Mouse (Mus musculus) liver, embryonic 13.5 days (tissue): ENCODE results near the gene Pcdh7. TPM values are rescaled to one million over a fixed set of nuclear protein-coding genes. Genes with fewer than 3 reads are reported as not detected.

ENCODE experiments used
- ATAC-seq: fragments of 200-750 bp; cut with Nextera tagmentation; 2 replicates; pipeline ENCODE4 v1.8.0; 2017; ENCODE audit warnings: low read depth, mild to moderate bottlenecking, moderate number of reproducible peaks, moderate library complexity
- DNase-seq: peaks from one replicate; pipeline ENCODE4 v3.0.0; 2022
- H3K27ac ChIP-seq: fragments of 300-500 bp; sonication (generic); 2 replicates; pipeline ENCODE4 v1.5.1; 2015; ENCODE audit warnings: moderate library complexity, mild to moderate bottlenecking, inconsistent platforms
- H3K27me3 ChIP-seq: fragments of 300-500 bp; sonication (generic); 2 replicates; pipeline ENCODE4 v1.6.1; 2015; ENCODE audit warnings: mild to moderate bottlenecking, inconsistent platforms
- H3K36me3 ChIP-seq: fragments of 300-500 bp; sonication (generic); 2 replicates; pipeline ENCODE4 v1.6.1; 2015; ENCODE audit warnings: mild to moderate bottlenecking, inconsistent platforms
- H3K4me1 ChIP-seq: fragments of 300-500 bp; sonication (generic); replicated peaks from 2 replicates; pipeline ENCODE4 v1.6.1; 2015; ENCODE audit warnings: inconsistent platforms
- H3K4me2 ChIP-seq: fragments of 300-500 bp; sonication (generic); 2 replicates; pipeline ENCODE4 v1.6.1; 2015; ENCODE audit warnings: inconsistent platforms, mild to moderate bottlenecking, moderate library complexity
- H3K4me3 ChIP-seq: fragments of 300-500 bp; sonication (generic); replicated peaks from 2 replicates; pipeline ENCODE4 v1.5.1; 2015; ENCODE audit warnings: mild to moderate bottlenecking, inconsistent platforms
- H3K9ac ChIP-seq: fragments of 300-500 bp; sonication (generic); 2 replicates; pipeline ENCODE4 v1.6.1; 2015; ENCODE audit warnings: mild to moderate bottlenecking, inconsistent platforms
- H3K9me3 ChIP-seq: fragments of 300-500 bp; sonication (generic); replicated peaks from 2 replicates; pipeline ENCODE4 v1.6.1; 2016; ENCODE audit warnings: inconsistent platforms
- WGBS: fragments of 180-500 bp; shearing (Covaris S2); methylation state at CpG from one replicate; pipeline ENCODE4 v1.1.7; 2015; ENCODE audit not compliant: insufficient replicate concordance; 5-methylcytosine and 5-hydroxymethylcytosine counted together
- polyA plus RNA-seq: library from polyadenylated mRNA; unstranded; fragments of >200 nt; fragmentation: Nextera tagmentation; extraction: Ambion mirVana; gene quantifications from 2 replicates; pipeline ENCODE4 v1.2.1, GENCODE M21; 2015

Pcdh7 gene
- polyA plus RNA-seq, 1 experiment from 2014 or later = 0.76 TPM

GRCm38 (mm10) chr5:57719594-57720185 lies 1.9 kb downstream of the Pcdh7 start:
- under 1% methylated on average over 58 of the region's 59 CpGs for WGBS
- peak; percentile 18 for DNase-seq

DNA sequence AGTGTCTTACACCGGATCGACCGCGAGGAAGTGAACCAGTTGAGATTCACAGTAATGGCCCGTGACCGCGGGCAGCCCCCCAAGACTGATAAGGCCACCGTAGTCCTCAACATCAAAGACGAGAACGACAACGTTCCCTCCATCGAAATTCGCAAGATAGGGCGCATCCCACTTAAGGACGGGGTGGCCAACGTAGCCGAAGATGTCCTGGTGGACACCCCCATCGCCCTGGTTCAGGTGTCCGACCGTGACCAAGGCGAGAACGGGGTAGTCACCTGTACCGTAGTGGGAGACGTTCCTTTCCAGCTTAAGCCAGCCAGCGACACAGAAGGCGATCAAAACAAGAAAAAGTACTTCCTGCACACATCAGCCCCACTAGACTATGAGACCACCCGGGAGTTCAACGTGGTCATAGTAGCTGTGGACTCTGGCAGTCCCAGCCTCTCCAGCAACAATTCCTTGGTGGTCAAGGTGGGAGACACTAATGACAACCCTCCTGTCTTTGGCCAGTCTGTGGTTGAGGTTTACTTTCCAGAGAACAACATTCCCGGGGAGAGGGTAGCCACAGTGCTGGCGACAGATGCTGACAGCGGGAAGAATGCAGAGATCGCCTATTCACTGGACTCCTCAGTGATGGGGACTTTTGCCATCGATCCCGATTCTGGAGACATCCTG lies 2.6 kb downstream of the Pcdh7 start:
- Histone ChIP-seq H3K27me3 (peaks cover 70% of the 10 kb centered on the region), H3K4me1 (peaks cover 61% of the 10 kb centered on the region), H3K4me3 (peak overlapping the region; percentile 67), H3K9ac (peak overlapping the region; percentile 72; the same call in 1 of the 2 replicates), H3K27ac (no peak overlapping the region), H3K4me2 (peak overlapping the region; percentile 96), H3K9me3 (no peaks in the 10 kb centered on the region), H3K36me3 (no peaks in the 10 kb centered on the region)
- ATAC-seq (no peak), DNase-seq (no peak)
- 8% methylated on average over 34 of the region's 34 CpGs for WGBS

More at GRCm38 (mm10) chr5:57719594-57720185, 1.9 kb downstream of the Pcdh7 start:
- peak overlapping the region; percentile 96 for H3K4me2 ChIP-seq
- H3K4me1 ChIP-seq = peaks cover 66% of the 10 kb centered on the region
- peak overlapping the region; percentile 72 for H3K9ac ChIP-seq
- no peak overlapping the region for H3K27ac ChIP-seq
- H3K9me3 ChIP-seq = no peaks in the 10 kb centered on the region
- no peaks in the 10 kb centered on the region for H3K36me3 ChIP-seq
- no peak for ATAC-seq
- H3K27me3 ChIP-seq = peaks cover 76% of the 10 kb centered on the region
- peak overlapping the region; percentile 67 for H3K4me3 ChIP-seq

DNA sequence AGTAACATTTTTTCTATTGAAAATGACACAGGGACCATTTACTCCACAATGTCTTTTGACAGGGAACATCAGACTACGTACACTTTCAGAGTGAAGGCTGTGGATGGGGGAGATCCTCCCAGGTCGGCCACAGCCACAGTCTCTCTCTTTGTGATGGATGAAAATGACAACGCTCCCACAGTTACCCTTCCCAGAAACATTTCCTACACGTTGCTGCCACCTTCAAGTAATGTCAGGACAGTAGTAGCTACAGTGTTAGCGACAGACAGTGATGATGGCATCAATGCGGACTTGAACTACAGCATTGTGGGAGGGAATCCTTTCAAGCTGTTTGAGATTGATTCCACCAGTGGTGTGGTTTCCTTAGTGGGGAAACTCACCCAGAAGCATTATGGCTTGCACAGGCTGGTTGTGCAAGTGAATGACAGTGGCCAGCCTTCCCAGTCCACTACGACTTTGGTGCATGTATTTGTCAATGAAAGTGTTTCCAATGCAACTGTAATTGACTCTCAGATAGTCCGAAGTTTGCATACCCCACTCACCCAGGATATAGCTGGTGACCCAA lies 3.5 kb downstream of the Pcdh7 start:
- Histone ChIP-seq H3K4me2 (peak overlapping the region; percentile 96), H3K27me3 (peaks cover 62% of the 10 kb centered on the region), H3K4me1 (peaks cover 53% of the 10 kb centered on the region), H3K36me3 (no peaks in the 10 kb centered on the region), H3K4me3 (peak overlapping the region; percentile 67; the same call in 1 of the 2 replicates), H3K9ac (no peak overlapping the region), H3K9me3 (no peaks in the 10 kb centered on the region), H3K27ac (no peak overlapping the region)
- WGBS = 34% methylated on average over 8 of the region's 8 CpGs
- ATAC-seq = no peak
- DNase-seq = no peak

DNA sequence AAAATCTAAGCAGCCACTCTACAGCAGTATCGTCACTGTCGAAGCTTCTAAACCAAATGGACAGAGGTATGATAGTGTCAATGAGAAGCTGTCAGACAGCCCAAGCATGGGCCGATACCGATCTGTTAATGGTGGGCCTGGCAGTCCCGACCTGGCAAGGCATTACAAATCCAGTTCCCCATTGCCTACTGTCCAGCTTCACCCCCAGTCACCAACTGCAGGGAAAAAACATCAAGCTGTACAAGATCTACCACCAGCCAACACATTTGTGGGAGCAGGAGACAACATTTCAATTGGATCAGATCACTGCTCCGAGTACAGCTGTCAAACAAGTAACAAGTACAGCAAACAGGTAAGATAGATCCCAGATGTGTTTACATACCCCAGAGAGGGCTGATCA lies 4.2 kb downstream of the Pcdh7 start:
- no peak for ATAC-seq
- H3K4me1 ChIP-seq = peaks cover 46% of the 10 kb centered on the region
- 16% methylated on average over 6 of the region's 6 CpGs for WGBS
- no peak overlapping the region; the same call in 1 of the 2 replicates for H3K4me3 ChIP-seq
- no peaks in the 10 kb centered on the region for H3K36me3 ChIP-seq
- no peaks in the 10 kb centered on the region for H3K9me3 ChIP-seq
- H3K27ac ChIP-seq = no peak overlapping the region
- peaks cover 55% of the 10 kb centered on the region for H3K27me3 ChIP-seq
- H3K4me2 ChIP-seq = peak overlapping the region; percentile 96
- DNase-seq = no peak
- H3K9ac ChIP-seq = no peak overlapping the region

- Histone ChIP-seq H3K27ac (no peak overlapping the region), H3K4me3 (no peak overlapping the region), H3K4me1 (peaks cover 13% of the 10 kb centered on the region; the same call in 1 of the 2 replicates), H3K27me3 (no peaks in the 10 kb centered on the region), H3K4me2 (no peak overlapping the region), H3K36me3 (no peaks in the 10 kb centered on the region), H3K9ac (no peak overlapping the region), H3K9me3 (no peaks in the 10 kb centered on the region)
- no peak for ATAC-seq
- 59% methylated on average over 1 of the region's 1 CpGs for whole genome bisulfite sequencing
- DNase-seq = no peak
Observed at GRCm38 (mm10) chr5:57733451-57733850, 15.7 kb downstream of the Pcdh7 start.

DNA sequence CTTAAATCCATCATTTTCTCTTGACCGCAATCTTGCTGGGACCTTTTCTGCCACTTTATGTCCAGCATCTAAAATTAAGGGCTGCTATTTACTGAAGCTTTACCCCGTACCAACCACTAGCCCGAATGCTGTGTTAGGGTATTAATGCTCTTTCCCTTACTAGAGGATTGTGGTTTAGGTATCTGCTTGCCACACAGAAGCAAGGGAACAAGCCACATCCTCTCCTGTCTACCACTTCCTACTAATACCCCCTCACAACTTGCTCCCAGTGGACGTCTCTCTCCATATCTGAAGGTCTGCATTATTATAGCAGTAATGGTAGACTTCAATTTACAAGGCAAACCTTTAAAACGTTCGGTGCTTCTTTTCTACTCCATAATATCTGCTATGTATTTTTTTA lies 18.0 kb downstream of the Pcdh7 start:
- Histone ChIP-seq H3K27me3 (no peaks in the 10 kb centered on the region), H3K9me3 (no peaks in the 10 kb centered on the region), H3K27ac (no peak overlapping the region), H3K4me2 (no peak overlapping the region), H3K4me1 (peaks cover 11% of the 10 kb centered on the region; the same call in 1 of the 2 replicates), H3K4me3 (no peak overlapping the region), H3K9ac (no peak overlapping the region), H3K36me3 (no peaks in the 10 kb centered on the region)
- ATAC-seq (no peak), DNase-seq (no peak)
- 20% methylated on average over 6 of the region's 6 CpGs for WGBS

DNA sequence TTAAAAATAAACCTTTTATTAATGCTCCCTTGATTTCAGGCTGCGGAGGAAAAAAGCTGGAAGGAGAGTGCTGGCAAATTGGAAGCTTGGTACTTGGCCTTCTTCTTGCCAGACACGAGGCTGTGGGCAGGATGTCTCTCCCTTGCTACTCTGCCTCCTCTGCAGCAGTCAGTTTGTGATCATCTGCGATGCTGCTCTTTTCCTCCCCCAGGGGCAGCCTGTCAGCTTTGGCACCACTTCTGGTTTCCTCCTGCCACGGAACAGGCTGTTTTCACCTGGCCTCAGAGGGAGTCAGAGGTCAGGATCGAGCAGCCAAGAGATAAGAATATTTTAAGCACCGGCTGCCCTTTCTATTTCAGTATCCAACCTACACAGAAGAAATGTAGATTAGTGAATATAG lies 25.2 kb downstream of the Pcdh7 start:
- ATAC-seq = peak; percentile 74
- Histone ChIP-seq H3K27ac (no peak overlapping the region), H3K4me1 (peaks cover 6% of the 10 kb centered on the region), H3K36me3 (no peaks in the 10 kb centered on the region), H3K27me3 (no peaks in the 10 kb centered on the region), H3K9me3 (no peaks in the 10 kb centered on the region), H3K4me3 (no peak overlapping the region), H3K9ac (peak overlapping the region; percentile 24; the same call in 1 of the 2 replicates), H3K4me2 (peak overlapping the region; percentile 29)
- no peak for DNase-seq
- 11% methylated on average over 6 of the region's 6 CpGs for WGBS

DNA sequence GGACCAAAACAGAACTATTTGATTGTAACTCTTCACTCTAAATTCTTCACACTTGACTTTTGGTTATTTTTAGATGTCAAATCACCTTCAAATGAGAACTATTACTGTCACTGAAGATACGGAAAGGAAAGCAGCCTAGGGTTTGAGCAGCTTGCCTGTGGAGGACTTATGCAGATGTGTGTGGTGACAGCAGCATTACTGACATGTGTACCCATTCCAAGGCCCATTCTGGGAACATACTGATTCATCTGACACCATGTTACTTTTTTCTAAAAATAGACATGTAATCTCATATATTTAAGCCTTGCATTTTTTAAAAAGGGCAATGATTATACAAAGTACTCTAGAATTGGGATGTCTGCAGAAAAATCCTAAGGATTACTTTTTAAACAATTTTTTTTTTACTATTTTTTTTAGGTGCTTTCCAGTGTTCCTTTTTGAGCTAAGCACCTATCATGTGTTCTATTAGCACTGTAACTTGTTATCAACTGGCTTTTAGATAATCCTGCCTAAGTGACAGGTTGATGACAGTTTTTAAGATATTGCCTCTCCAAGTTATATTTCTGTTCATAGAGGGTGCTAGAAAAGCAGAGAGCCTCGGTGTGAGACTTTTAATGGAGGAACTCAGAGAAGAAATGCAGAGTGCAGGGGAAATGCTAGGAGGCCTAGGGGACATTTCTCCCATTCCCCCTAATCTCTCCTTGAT lies 26.3 kb downstream of the Pcdh7 start:
- H3K36me3 ChIP-seq = no peaks in the 10 kb centered on the region
- H3K27me3 ChIP-seq = no peaks in the 10 kb centered on the region
- no peaks in the 10 kb centered on the region for H3K9me3 ChIP-seq
- peaks cover 6% of the 10 kb centered on the region for H3K4me1 ChIP-seq
- no peak overlapping the region for H3K4me2 ChIP-seq
- DNase-seq = no peak
- no peak overlapping the region for H3K27ac ChIP-seq
- H3K4me3 ChIP-seq = no peak overlapping the region
- ATAC-seq = no peak
- WGBS = 56% methylated on average over 2 of the region's 2 CpGs
- no peak overlapping the region for H3K9ac ChIP-seq

- DNase-seq = no peak
- Histone ChIP-seq H3K4me2 (no peak overlapping the region), H3K4me3 (no peak overlapping the region), H3K27me3 (no peaks in the 10 kb centered on the region), H3K9ac (no peak overlapping the region), H3K27ac (no peak overlapping the region), H3K4me1 (peaks cover 6% of the 10 kb centered on the region), H3K9me3 (no peaks in the 10 kb centered on the region), H3K36me3 (no peaks in the 10 kb centered on the region)
- no peak for ATAC-seq
- 44% methylated on average over 1 of the region's 1 CpGs for WGBS
Observed at GRCm38 (mm10) chr5:57745879-57746278, 28.1 kb downstream of the Pcdh7 start.

GRCm38 (mm10) chr5:57750320-57750719 lies 32.6 kb downstream of the Pcdh7 start:
- Histone ChIP-seq H3K4me3 (no peak overlapping the region), H3K9ac (no peak overlapping the region), H3K4me1 (no peaks in the 10 kb centered on the region), H3K27me3 (no peaks in the 10 kb centered on the region), H3K36me3 (no peaks in the 10 kb centered on the region), H3K9me3 (no peaks in the 10 kb centered on the region), H3K27ac (no peak overlapping the region), H3K4me2 (no peak overlapping the region)
- ATAC-seq (no peak), DNase-seq (no peak)
- 86% methylated on average over 1 of the region's 1 CpGs for WGBS

- no peaks in the 10 kb centered on the region for H3K36me3 ChIP-seq
- H3K4me1 ChIP-seq = peaks cover 26% of the 10 kb centered on the region
- DNase-seq (no peak), ATAC-seq (no peak)
- WGBS = 50% methylated on average over 1 of the region's 1 CpGs
- no peaks in the 10 kb centered on the region for H3K27me3 ChIP-seq
- H3K4me3 ChIP-seq = no peak overlapping the region
- H3K9me3 ChIP-seq = no peaks in the 10 kb centered on the region
- no peak overlapping the region for H3K27ac ChIP-seq
- H3K4me2 ChIP-seq = no peak overlapping the region
- no peak overlapping the region for H3K9ac ChIP-seq
Observed at GRCm38 (mm10) chr5:57755791-57756190, 38.0 kb downstream of the Pcdh7 start.
